8 mouse cellular contexts compared by ENCODE assay signal in the genomic region with DNA sequence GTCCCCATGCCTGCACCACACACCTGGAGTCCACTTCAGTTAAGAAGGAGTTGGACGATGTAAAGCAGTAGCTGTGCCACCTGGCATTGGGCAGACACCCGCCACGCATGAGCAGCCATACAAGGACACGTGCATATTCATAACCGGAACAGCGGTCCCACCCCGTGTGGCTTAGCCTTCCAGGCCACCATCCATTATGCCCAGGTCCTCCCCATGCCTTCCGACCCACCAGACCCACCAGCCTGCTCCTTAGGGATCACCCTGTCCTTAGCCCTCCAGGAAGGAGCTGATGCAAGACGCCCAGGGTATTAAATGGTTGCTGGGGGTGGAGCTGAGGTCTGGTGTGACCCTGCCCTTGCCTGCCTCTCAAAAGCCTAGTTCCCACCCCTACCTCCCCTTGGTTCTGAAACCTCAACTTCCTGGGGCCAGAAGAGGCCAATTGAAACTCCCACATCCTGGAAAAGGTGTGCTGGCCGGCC. TPM values are rescaled to one million over a fixed set of nuclear protein-coding genes. Genes with fewer than 3 reads are reported as not detected.
DNase-seq lines count a peak whose midpoint lies in the region; ATAC-seq and TF ChIP-seq lines count a peak whose summit lies in the region.

No protein-coding gene starts in this region.

- intact Hi-C loops in gastrocnemius, adult 2 months (cut with DNase I): no loop called here
- intact Hi-C loops in gastrocnemius, postnatal 14 days (cut with DNase I; ENCODE audit: low total_unique reads): no loop called here
- intact Hi-C loops in left cerebral cortex, postnatal 4 days (cut with DNase I): no loop called here

- no peaks in the 10 kb centered on the region for H3K27me3 ChIP-seq in kidney, embryonic 14.5 days (ENCODE audit: control insufficient read depth, insufficient read depth, low read length)

- ATAC-seq in kidney, embryonic 14.5 days (ENCODE audit: low FRiP score, low TSS enrichment): no peak; the same call in 1 of the 2 replicates

- H3K9ac ChIP-seq in kidney, embryonic 14.5 days (ENCODE audit: low read depth, low read length): no peak overlapping the region

- TF ChIP-seq CTCF in gastrocnemius, adult 2 months (IDR thresholded peaks at IDR 0.05): no peak

- H3K4me1 ChIP-seq in kidney, embryonic 14.5 days (ENCODE audit: control insufficient read depth, insufficient read depth, low read length): peaks cover 22% of the 10 kb centered on the region

- H3K27ac ChIP-seq in gastrocnemius, adult 2 months: peak overlapping the region; percentile 74
- H3K27ac ChIP-seq in kidney, embryonic 14.5 days (ENCODE audit: low read depth, low read length): no peak overlapping the region

- 58% methylated on average over 10 of the region's 10 CpGs for WGBS in kidney, embryonic 14.5 days

- H3K4me3 ChIP-seq in gastrocnemius, adult 2 months: peak overlapping the region; percentile 89
- H3K4me3 ChIP-seq in kidney, embryonic 14.5 days (ENCODE audit: low read length): peak overlapping the region; percentile 62; the same call in 1 of the 2 replicates

- DNase-seq in gastrocnemius, adult 2 months: peak; percentile 28
- no peak for DNase-seq in gastrocnemius, postnatal 25 days
- peak; percentile 70 for DNase-seq in R1 (ENCODE audit: low read depth, low spot score)
- peak; percentile 76 for DNase-seq in lung, postnatal 25 days (ENCODE audit: low spot score)
- DNase-seq in gastrocnemius, postnatal 14 days: no peak
- no peak for DNase-seq in left cerebral cortex, postnatal 4 days
- no peak for DNase-seq in adrenal gland, postnatal 4 days (ENCODE audit: low spot score in 2 of 2)

- peaks cover 7% of the 10 kb centered on the region; the same call in 1 of the 2 replicates for H3K36me3 ChIP-seq in kidney, embryonic 14.5 days (ENCODE audit: control insufficient read depth, insufficient read depth, low read length)

- peak overlapping the region; percentile 88; the same call in 1 of the 2 replicates for H3K4me2 ChIP-seq in kidney, embryonic 14.5 days (replicated peaks; ENCODE audit: low read depth, low read length)

- H3K9me3 ChIP-seq in kidney, embryonic 14.5 days (ENCODE audit: control insufficient read depth, low read length): no peaks in the 10 kb centered on the region

RNA-seq across cellular contexts. Expression of a gene that starts 3.4 kb away (rescaled TPM):
- total RNA-seq in gastrocnemius, adult 2 months (2021): 10 to 100 TPM; 11.0 to 14.6 TPM
- total RNA-seq in gastrocnemius, postnatal 25 days (2021): 10 to 100 TPM; 14.2 to 47.4 TPM
- polyA plus RNA-seq in kidney, embryonic 14.5 days (2014; fragmentation: Nextera tagmentation; extraction: Ambion mirVana): 30.2 and 36.1 TPM in 2 replicates
- 10 to 100 TPM; 25.4 to 27.0 TPM for total RNA-seq in gastrocnemius, postnatal 14 days (2021)
- total RNA-seq in left cerebral cortex, postnatal 4 days (2021): 1 to 10 TPM; 8.8 TPM
- total RNA-seq in adrenal gland, postnatal 4 days (2021): 10 to 100 TPM; 60.8 to 61.0 TPM

RNA-seq across cellular contexts. Expression of a gene that starts 31.2 kb away (rescaled TPM):
- total RNA-seq in gastrocnemius, adult 2 months (2021): 10 to 100 TPM; 16.2 to 16.6 TPM
- 10 to 100 TPM; 13.2 to 22.4 TPM for total RNA-seq in gastrocnemius, postnatal 25 days (2021)
- 75.5 and 111 TPM in 2 replicates for polyA plus RNA-seq in kidney, embryonic 14.5 days (2014; fragmentation: Nextera tagmentation; extraction: Ambion mirVana)
- 10 to 100 TPM; 22.6 to 29.3 TPM for total RNA-seq in gastrocnemius, postnatal 14 days (2021)
- 100 to 1,000 TPM; 223 to 229 TPM for total RNA-seq in left cerebral cortex, postnatal 4 days (2021)
- 100 to 1,000 TPM in 1 of 2 experiments, 10 to 100 TPM in 1; 96.9 to 106 TPM for total RNA-seq in adrenal gland, postnatal 4 days (2021)

RNA-seq across cellular contexts. Expression of a gene that starts 32.0 kb away (rescaled TPM):
- total RNA-seq in gastrocnemius, adult 2 months (2021): 10 to 100 TPM; 51.2 to 58.3 TPM
- 10 to 100 TPM; 35.7 to 42.3 TPM for total RNA-seq in gastrocnemius, postnatal 25 days (2021)
- polyA plus RNA-seq in kidney, embryonic 14.5 days (2014; fragmentation: Nextera tagmentation; extraction: Ambion mirVana): 23.6 and 31.1 TPM in 2 replicates
- 10 to 100 TPM; 24.2 to 25.8 TPM for total RNA-seq in gastrocnemius, postnatal 14 days (2021)
- total RNA-seq in left cerebral cortex, postnatal 4 days (2021): 10 to 100 TPM; 35.8 to 38.9 TPM
- 10 to 100 TPM; 26.3 to 29.0 TPM for total RNA-seq in adrenal gland, postnatal 4 days (2021)

RNA-seq across cellular contexts. Expression of a gene that starts 46.3 kb away (rescaled TPM):
- total RNA-seq in gastrocnemius, adult 2 months (2021): 10 to 100 TPM; 49.6 to 56.4 TPM
- total RNA-seq in gastrocnemius, postnatal 25 days (2021): 10 to 100 TPM; 52.5 to 56.7 TPM
- 270 and 336 TPM in 2 replicates for polyA plus RNA-seq in kidney, embryonic 14.5 days (2014; fragmentation: Nextera tagmentation; extraction: Ambion mirVana)
- total RNA-seq in gastrocnemius, postnatal 14 days (2021): 10 to 100 TPM; 62.5 to 62.9 TPM
- 100 to 1,000 TPM; 317 TPM for total RNA-seq in left cerebral cortex, postnatal 4 days (2021)
- total RNA-seq in adrenal gland, postnatal 4 days (2021): 100 to 1,000 TPM; 169 to 179 TPM

RNA-seq across cellular contexts. Expression of a gene that starts 58.2 kb away (rescaled TPM):
- total RNA-seq in gastrocnemius, adult 2 months (2021): 1 to 10 TPM; 3.9 to 8.2 TPM
- total RNA-seq in gastrocnemius, postnatal 25 days (2021): 1 to 10 TPM; 5.0 to 5.3 TPM
- polyA plus RNA-seq in kidney, embryonic 14.5 days (2014; fragmentation: Nextera tagmentation; extraction: Ambion mirVana): 10.9 and 15.7 TPM in 2 replicates
- 10 to 100 TPM in 1 of 2 experiments, 1 to 10 TPM in 1; 8.5 to 11.8 TPM for total RNA-seq in gastrocnemius, postnatal 14 days (2021)
- 1 to 10 TPM; 9.1 to 9.5 TPM for total RNA-seq in left cerebral cortex, postnatal 4 days (2021)
- 10 to 100 TPM; 22.0 to 22.2 TPM for total RNA-seq in adrenal gland, postnatal 4 days (2021)

Comparison
In these comparisons a context has a peak if more than half of its experiments do, and no peak if none do; other contexts are left out.
1. DNase-seq: peak in gastrocnemius, adult 2 months (single experiment), R1 (single experiment) and lung, postnatal 25 days (single experiment); none in gastrocnemius, postnatal 25 days (single experiment), gastrocnemius, postnatal 14 days (single experiment), left cerebral cortex, postnatal 4 days (single experiment) and adrenal gland, postnatal 4 days (0 of 2).